Mouse (Mus musculus) limb, embryonic 11.5 days (tissue): ENCODE data around the gene Gys1. TPM values are rescaled to one million over a fixed set of nuclear protein-coding genes. Genes with fewer than 3 reads are reported as not detected.

Source experiments
- ATAC-seq: fragments of 200-750 bp; cut with Nextera tagmentation; 2 replicates; pipeline ENCODE4 v1.8.0; 2017; ENCODE audit warnings: low read depth; ENCODE audit not compliant: insufficient number of reproducible peaks, low FRiP score, low TSS enrichment
- DNase-seq: peaks from one replicate; pipeline ENCODE4 v3.0.0-alpha.2; 2015; ENCODE audit warnings: low spot score
- H3K27ac ChIP-seq: fragments of 300-500 bp; sonication (generic); replicated peaks from 2 replicates; pipeline ENCODE4 v1.5.1; 2014; ENCODE audit warnings: low read depth, mild to moderate bottlenecking, low read length
- H3K27me3 ChIP-seq: fragments of 300-500 bp; sonication (generic); 2 replicates; pipeline ENCODE4 v1.6.1; 2014; ENCODE audit warnings: mild to moderate bottlenecking, low read length, mixed read lengths; ENCODE audit not compliant: control insufficient read depth, insufficient read depth
- H3K36me3 ChIP-seq: fragments of 300-500 bp; sonication (generic); 2 replicates; pipeline ENCODE4 v1.6.1; 2014; ENCODE audit warnings: mild to moderate bottlenecking, low read length, moderate library complexity, mixed read lengths; ENCODE audit not compliant: control insufficient read depth, insufficient read depth
- H3K4me1 ChIP-seq: fragments of 300-500 bp; sonication (generic); 2 replicates; pipeline ENCODE4 v1.6.1; 2014; ENCODE audit warnings: low read length, mixed read lengths; ENCODE audit not compliant: control insufficient read depth, insufficient read depth
- H3K4me2 ChIP-seq: fragments of 300-500 bp; sonication (generic); 2 replicates; pipeline ENCODE4 v1.6.1; 2014; ENCODE audit warnings: low read depth, mild to moderate bottlenecking, moderate library complexity; ENCODE audit not compliant: severe bottlenecking
- H3K4me3 ChIP-seq: fragments of 300-500 bp; sonication (generic); 2 replicates; pipeline ENCODE4 v1.5.1; 2014; ENCODE audit warnings: low read depth, low read length
- H3K9ac ChIP-seq: fragments of 300-500 bp; sonication (generic); 2 replicates; pipeline ENCODE4 v1.6.1; 2014; ENCODE audit warnings: mild to moderate bottlenecking, low read length
- H3K9me3 ChIP-seq: fragments of 300-500 bp; sonication (generic); 2 replicates; pipeline ENCODE4 v1.6.1; 2016; ENCODE audit warnings: low read length; ENCODE audit not compliant: control insufficient read depth
- WGBS: fragments of 180-500 bp; shearing (Covaris S2); extraction: QIAGEN DNeasy Blood & Tissue Kit; methylation state at CpG from one replicate; pipeline ENCODE4 v1.1.7; 2014; 5-methylcytosine and 5-hydroxymethylcytosine counted together
- polyA plus RNA-seq: library from polyadenylated mRNA; unstranded; fragments of >200 nt; fragmentation: Nextera tagmentation; extraction: Ambion mirVana; gene quantifications from 2 replicates; pipeline ENCODE4 v1.2.1, GENCODE M21; 2014

The Gys1 gene
- polyA plus RNA-seq, 1 experiment from 2014 or later, result 39.1 TPM

- Histone ChIP-seq H3K4me2 (peak within 1 kb of the TSS; percentile 25), H3K4me3 (no peak within 1 kb of the TSS), H3K4me1 (peaks cover 15% of the 10 kb centered on the region; the same call in 1 of the 2 replicates), H3K27ac (no peak within 1 kb of the TSS), H3K27me3 (peaks cover 43% of the 10 kb centered on the region), H3K9me3 (no peaks in the 10 kb centered on the region), H3K36me3 (peaks cover 20% of the 10 kb centered on the region), H3K9ac (no peak within 1 kb of the TSS)
- DNase-seq (no peak), ATAC-seq (no peak)
- WGBS, result 53% methylated on average over 6 of the region's 6 CpGs
Observed at GRCm38 (mm10) chr7:45420615-45420919, 14.1 kb upstream of the Gys1 start, which contains the start of gene Lhb. Gene Lhb, plus strand, starts transcription at chr7:45420820.

DNA sequence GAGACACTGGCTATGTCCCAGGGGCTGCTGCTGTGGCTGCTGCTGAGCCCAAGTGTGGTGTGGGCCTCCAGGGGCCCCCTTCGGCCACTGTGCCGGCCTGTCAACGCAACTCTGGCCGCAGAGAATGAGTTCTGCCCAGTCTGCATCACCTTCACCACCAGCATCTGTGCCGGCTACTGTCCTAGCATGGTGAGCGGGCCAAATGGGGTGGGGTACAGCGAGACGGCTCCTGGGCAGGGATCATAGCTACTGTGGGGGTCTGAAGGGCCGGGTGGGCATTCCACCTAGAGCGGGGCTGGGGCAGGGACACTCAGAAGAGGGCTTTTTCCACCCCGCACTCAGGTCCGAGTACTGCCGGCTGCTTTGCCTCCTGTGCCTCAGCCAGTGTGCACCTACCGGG is 13.4 kb upstream of the Gys1 start:
- H3K4me1 ChIP-seq, result peaks cover 12% of the 10 kb centered on the region; the same call in 1 of the 2 replicates
- peaks cover 36% of the 10 kb centered on the region for H3K27me3 ChIP-seq
- no peak overlapping the region for H3K4me2 ChIP-seq
- 90% methylated on average over 14 of the region's 14 CpGs for whole genome bisulfite sequencing
- H3K27ac ChIP-seq, result no peak overlapping the region
- DNase-seq (no peak), ATAC-seq (no peak)
- H3K9ac ChIP-seq, result no peak overlapping the region
- H3K36me3 ChIP-seq, result peaks cover 23% of the 10 kb centered on the region
- no peaks in the 10 kb centered on the region for H3K9me3 ChIP-seq
- no peak overlapping the region for H3K4me3 ChIP-seq

DNA sequence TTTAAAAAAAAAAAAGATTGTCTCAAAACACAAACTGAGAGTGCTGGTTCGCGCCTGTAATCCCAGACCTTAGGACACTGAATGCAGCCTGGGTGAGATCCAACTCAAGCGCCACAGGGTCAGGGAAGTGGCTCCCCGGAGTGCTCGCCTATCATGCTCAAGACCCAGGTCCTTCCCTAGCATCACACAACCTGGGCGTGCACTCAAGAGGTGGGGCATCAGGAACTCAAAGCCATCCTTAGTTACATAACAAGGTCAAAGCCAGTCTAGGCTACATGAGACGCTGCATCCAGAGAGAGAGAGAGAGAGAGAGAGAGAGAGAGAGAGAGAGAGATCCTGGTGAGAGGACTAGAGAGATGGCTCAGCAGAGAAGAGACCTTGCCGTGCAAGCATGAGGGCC is 8.1 kb upstream of the Gys1 start:
- 93% methylated on average over 8 of the region's 8 CpGs for WGBS
- DNase-seq, result no peak
- no peak for ATAC-seq
- H3K9ac ChIP-seq, result no peak overlapping the region
- no peak overlapping the region for H3K27ac ChIP-seq
- H3K9me3 ChIP-seq, result no peaks in the 10 kb centered on the region
- no peak overlapping the region for H3K4me2 ChIP-seq
- H3K4me3 ChIP-seq, result no peak overlapping the region
- no peaks in the 10 kb centered on the region for H3K4me1 ChIP-seq
- no peaks in the 10 kb centered on the region for H3K27me3 ChIP-seq
- peaks cover 32% of the 10 kb centered on the region for H3K36me3 ChIP-seq

- Histone ChIP-seq H3K4me1 (peaks cover 36% of the 10 kb centered on the region), H3K27ac (0 out of 2 replicates have a peak overlapping the region, but pooled peaks have one; percentile 3)
Observed at GRCm38 (mm10) chr7:45433835-45434202, 825 bp upstream of the Gys1 start.

GRCm38 (mm10) chr7:45435038-45435437 is 394 bp downstream of the Gys1 start:
- 4% methylated on average over 16 of the region's 16 CpGs for WGBS
- ATAC-seq (no peak), DNase-seq (no peak)
- Histone ChIP-seq H3K27ac (no peak overlapping the region), H3K4me3 (peak overlapping the region; percentile 82), H3K36me3 (peaks cover 3% of the 10 kb centered on the region), H3K4me1 (peaks cover 36% of the 10 kb centered on the region), H3K4me2 (peak overlapping the region; percentile 79), H3K9me3 (no peaks in the 10 kb centered on the region), H3K27me3 (no peaks in the 10 kb centered on the region), H3K9ac (peak overlapping the region; percentile 88)

More at GRCm38 (mm10) chr7:45433835-45434202, 825 bp upstream of the Gys1 start:
- H3K9ac ChIP-seq, result peak overlapping the region; percentile 55
- ATAC-seq (no peak), DNase-seq (no peak)
- H3K4me3 ChIP-seq, result peak overlapping the region; percentile 82
- H3K9me3 ChIP-seq, result no peaks in the 10 kb centered on the region
- WGBS, result 2% methylated on average over 7 of the region's 7 CpGs
- no peaks in the 10 kb centered on the region for H3K27me3 ChIP-seq
- H3K36me3 ChIP-seq, result peaks cover 6% of the 10 kb centered on the region
- peak overlapping the region; percentile 92 for H3K4me2 ChIP-seq

DNA sequence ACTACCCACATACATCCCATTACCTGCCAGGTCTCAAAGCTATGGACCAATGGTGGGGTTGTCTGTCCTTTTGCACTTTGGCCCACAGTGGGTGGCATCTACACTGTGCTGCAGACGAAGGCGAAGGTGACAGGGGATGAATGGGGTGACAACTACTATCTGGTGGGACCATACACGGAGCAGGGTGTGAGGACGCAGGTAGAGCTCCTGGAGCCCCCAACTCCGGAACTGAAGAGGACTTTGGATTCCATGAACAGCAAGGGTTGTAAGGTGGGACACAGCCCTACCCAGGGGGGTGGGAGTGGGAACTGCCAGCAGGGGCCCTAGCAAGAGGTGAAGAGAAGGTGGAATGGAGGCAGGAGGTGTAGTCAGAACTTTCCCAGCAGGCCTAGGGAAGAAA is 1.8 kb downstream of the Gys1 start:
- Histone ChIP-seq H3K4me3 (no peak overlapping the region), H3K4me2 (0 out of 2 replicates have a peak overlapping the region, but pooled peaks have one; percentile 36), H3K9ac (no peak overlapping the region), H3K9me3 (no peaks in the 10 kb centered on the region), H3K27me3 (no peaks in the 10 kb centered on the region), H3K27ac (0 out of 2 replicates have a peak overlapping the region, but pooled peaks have one; percentile 12), H3K4me1 (peaks cover 36% of the 10 kb centered on the region), H3K36me3 (peaks cover 3% of the 10 kb centered on the region)
- no peak for ATAC-seq
- 89% methylated on average over 5 of the region's 5 CpGs for WGBS
- no peak for DNase-seq

DNA sequence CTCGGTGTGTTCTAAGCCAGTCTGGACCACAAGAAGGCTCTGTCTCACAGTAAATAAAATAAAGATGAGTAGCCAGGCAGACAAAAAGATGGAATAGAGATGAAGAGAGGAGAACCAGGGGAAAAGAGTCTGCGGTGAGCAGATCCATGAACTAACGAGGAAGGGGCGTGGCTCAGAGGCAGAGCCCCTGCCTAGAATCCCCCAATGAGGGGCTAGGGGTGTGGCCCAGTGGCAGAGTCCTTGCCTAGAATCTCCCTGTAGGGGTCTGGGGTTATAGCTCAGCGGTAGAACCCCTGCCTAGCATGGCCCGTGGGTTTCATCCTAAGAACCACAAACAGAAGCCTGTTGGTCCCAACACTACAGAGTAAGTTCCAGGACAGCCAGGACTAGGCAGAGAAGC is 2.4 kb downstream of the Gys1 start:
- Histone ChIP-seq H3K36me3 (peaks cover 3% of the 10 kb centered on the region), H3K9me3 (no peaks in the 10 kb centered on the region), H3K9ac (no peak overlapping the region), H3K4me2 (peak overlapping the region; percentile 36; the same call in 1 of the 2 replicates), H3K27ac (no peak overlapping the region), H3K4me3 (0 out of 2 replicates have a peak overlapping the region, but pooled peaks have one; percentile 8), H3K4me1 (peaks cover 36% of the 10 kb centered on the region), H3K27me3 (no peaks in the 10 kb centered on the region)
- DNase-seq, result peak; percentile 52
- 22% methylated on average over 6 of the region's 6 CpGs for WGBS
- no peak for ATAC-seq

DNA sequence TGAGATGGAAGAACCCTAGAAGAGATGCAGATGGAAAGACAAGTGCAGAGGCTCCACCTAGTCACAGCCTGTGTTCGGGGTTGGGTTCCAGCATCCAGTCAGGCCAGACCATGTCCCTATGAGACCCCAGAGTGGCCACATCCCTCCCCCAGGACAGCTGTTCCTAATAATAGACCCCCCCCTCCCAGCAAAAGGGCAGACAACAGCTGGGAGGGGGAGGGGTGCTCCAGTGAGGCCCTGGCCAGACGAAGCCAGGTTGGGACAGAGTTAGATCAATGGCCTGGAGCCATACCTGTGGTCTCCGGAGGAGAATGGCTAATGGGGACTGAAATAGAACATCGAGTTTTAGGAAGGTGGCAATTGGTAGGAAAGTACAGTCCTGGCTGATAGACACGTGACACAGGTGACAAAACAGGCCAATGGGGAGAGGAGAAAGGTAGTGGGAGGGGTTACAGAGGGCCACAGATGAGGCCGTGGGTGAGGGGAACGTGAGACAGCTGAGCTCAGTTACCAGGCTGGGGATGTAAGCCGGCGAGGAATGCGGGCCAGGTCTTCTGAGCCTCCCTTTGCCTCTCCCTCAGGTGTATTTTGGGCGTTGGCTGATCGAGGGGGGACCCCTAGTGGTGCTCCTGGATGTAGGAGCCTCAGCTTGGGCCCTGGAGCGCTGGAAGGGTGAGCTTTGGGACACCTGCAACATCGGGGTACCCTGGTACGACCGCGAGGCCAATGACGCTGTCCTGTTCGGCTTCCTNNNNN is 3.1 kb downstream of the Gys1 start, which contains the start of gene Ruvbl2:
TSS of gene Ruvbl2 (minus strand) at position 576 of the 756 bp plus-strand sequence.
- 14% methylated on average over 19 of the region's 19 CpGs for WGBS
- Histone ChIP-seq H3K27ac (no peak within 1 kb of the TSS), H3K4me3 (peak within 1 kb of the TSS; percentile 8; the same call in 1 of the 2 replicates), H3K4me2 (peak within 1 kb of the TSS; percentile 36), H3K4me1 (peaks cover 36% of the 10 kb centered on the region), H3K27me3 (no peaks in the 10 kb centered on the region), H3K36me3 (peaks cover 3% of the 10 kb centered on the region; the same call in 1 of the 2 replicates), H3K9ac (peak within 1 kb of the TSS; percentile 30; the same call in 1 of the 2 replicates), H3K9me3 (no peaks in the 10 kb centered on the region)
- DNase-seq (peak; percentile 51), ATAC-seq (no peak)
